Mouse (Mus musculus) intestine, embryonic 14.5 days (tissue): ENCODE measurements around the gene G0s2. TPM values are rescaled to one million over a fixed set of nuclear protein-coding genes. Genes with fewer than 3 reads are reported as not detected.
"Not testable (repeated sequence)": the region's sequence is repeated elsewhere in the genome, so short reads cannot be mapped to it uniquely, and the experiment has no call there.

ENCODE experiments used
- ATAC-seq: fragments of 200-750 bp; cut with Nextera tagmentation; replicated peaks from 2 replicates; pipeline ENCODE4 v1.8.0; 2017; ENCODE audit warnings: low read depth, moderate number of reproducible peaks, moderate TSS enrichment, moderate library complexity; ENCODE audit not compliant: low FRiP score, low TSS enrichment
- DNase-seq: peaks from one replicate; pipeline ENCODE4 v3.0.0-alpha.2; 2018; ENCODE audit warnings: low spot score
- H3K27ac ChIP-seq: fragments of 300-500 bp; sonication (generic); 2 replicates; pipeline ENCODE4 v1.5.1; 2014; ENCODE audit warnings: low read depth, mild to moderate bottlenecking, control low read depth
- H3K27me3 ChIP-seq: fragments of 300-500 bp; sonication (generic); replicated peaks from 2 replicates; pipeline ENCODE4 v1.6.1; 2014; ENCODE audit warnings: low read length, control low read depth; ENCODE audit not compliant: control insufficient read depth, insufficient read depth
- H3K36me3 ChIP-seq: fragments of 300-500 bp; sonication (generic); 2 replicates; pipeline ENCODE4 v1.6.1; 2014; ENCODE audit warnings: low read length, control low read depth; ENCODE audit not compliant: control insufficient read depth, insufficient read depth
- H3K4me1 ChIP-seq: fragments of 300-500 bp; sonication (generic); replicated peaks from 2 replicates; pipeline ENCODE4 v1.6.1; 2014; ENCODE audit warnings: low read length, control low read depth, mixed read lengths; ENCODE audit not compliant: control insufficient read depth, insufficient read depth
- H3K4me2 ChIP-seq: fragments of 300-500 bp; sonication (generic); 2 replicates; pipeline ENCODE4 v1.6.1; 2014; ENCODE audit warnings: low read length
- H3K4me3 ChIP-seq: fragments of 300-500 bp; sonication (generic); 2 replicates; pipeline ENCODE4 v1.5.1; 2014; ENCODE audit warnings: low read depth, low read length, control low read depth, mixed read lengths
- H3K9ac ChIP-seq: fragments of 300-500 bp; sonication (generic); 2 replicates; pipeline ENCODE4 v1.6.1; 2014; ENCODE audit warnings: mild to moderate bottlenecking, low read length
- H3K9me3 ChIP-seq: fragments of 300-500 bp; sonication (generic); 2 replicates; pipeline ENCODE4 v1.6.1; 2016; ENCODE audit warnings: low read length, control low read depth; ENCODE audit not compliant: control insufficient read depth
- WGBS: fragments of 180-500 bp; shearing (Covaris S2); extraction: QIAGEN DNeasy Blood & Tissue Kit; methylation state at CpG from one replicate; pipeline ENCODE4 v1.1.7; 2014; 5-methylcytosine and 5-hydroxymethylcytosine counted together
- polyA plus RNA-seq: library from polyadenylated mRNA; unstranded; fragments of >200 nt; fragmentation: Nextera tagmentation; extraction: Ambion mirVana; gene quantifications from 2 replicates; pipeline ENCODE4 v1.2.1, GENCODE M21; 2014

Gene G0s2
- polyA plus RNA-seq, 1 experiment from 2014 or later = 24.3 TPM

- no peak for ATAC-seq
- 83% methylated on average over 8 of the region's 8 CpGs for WGBS
- no peak overlapping the region for H3K9ac ChIP-seq
- H3K4me2 ChIP-seq = no peak overlapping the region
- no peaks in the 10 kb centered on the region for H3K27me3 ChIP-seq
- H3K27ac ChIP-seq = no peak overlapping the region
- no peaks in the 10 kb centered on the region for H3K9me3 ChIP-seq
- no peak for DNase-seq
- H3K4me1 ChIP-seq = 0 out of 2 replicates have a peak, but pooled peaks cover 12% of the 10 kb centered on the region
- no peaks in the 10 kb centered on the region for H3K36me3 ChIP-seq
- H3K4me3 ChIP-seq = no peak overlapping the region
Observed at GRCm38 (mm10) chr1:193263026-193263907, 9.8 kb downstream of the G0s2 start.

DNA sequence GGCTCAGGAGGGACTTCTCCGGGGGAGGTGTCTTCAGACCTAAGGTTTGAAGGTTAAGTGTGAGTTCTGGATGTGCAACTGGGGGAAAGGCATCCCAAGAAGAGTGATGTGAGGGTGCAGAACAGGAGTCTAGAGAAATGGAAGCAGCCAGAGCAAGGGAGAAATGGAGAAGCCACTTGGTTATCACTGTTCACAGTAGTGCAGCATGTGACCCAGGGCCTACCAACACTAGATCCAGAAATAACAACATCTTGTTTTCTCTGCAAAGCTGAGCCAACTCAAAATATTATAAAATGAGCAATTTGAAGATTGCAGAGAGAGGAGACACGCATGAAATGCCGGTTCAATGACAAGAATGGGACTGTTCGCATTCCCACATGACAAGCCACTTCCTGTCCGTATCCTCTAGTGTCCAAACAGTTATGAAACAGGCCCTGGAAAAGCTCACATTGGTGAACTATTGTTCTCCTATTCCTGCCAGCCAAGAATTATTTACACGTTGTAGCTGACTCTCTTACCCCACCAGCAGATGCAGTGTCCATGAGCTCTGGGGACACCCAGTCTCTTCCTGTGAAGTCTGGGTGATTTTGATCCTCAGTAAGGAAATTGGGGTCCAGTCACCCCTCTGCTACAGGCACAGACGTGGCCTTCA lies 11.0 kb downstream of the G0s2 start:
- Histone ChIP-seq H3K4me3 (no peak overlapping the region), H3K36me3 (no peaks in the 10 kb centered on the region), H3K9me3 (no peaks in the 10 kb centered on the region), H3K27me3 (no peaks in the 10 kb centered on the region), H3K9ac (no peak overlapping the region), H3K4me1 (0 out of 2 replicates have a peak, but pooled peaks cover 12% of the 10 kb centered on the region), H3K4me2 (no peak overlapping the region), H3K27ac (no peak overlapping the region)
- WGBS = 45% methylated on average over 7 of the region's 7 CpGs
- DNase-seq (no peak), ATAC-seq (no peak)

- Histone ChIP-seq H3K4me2 (no peak overlapping the region), H3K36me3 (no peaks in the 10 kb centered on the region), H3K27me3 (no peaks in the 10 kb centered on the region), H3K27ac (no peak overlapping the region), H3K4me3 (no peak overlapping the region), H3K9ac (no peak overlapping the region), H3K4me1 (0 out of 2 replicates have a peak, but pooled peaks cover 12% of the 10 kb centered on the region), H3K9me3 (no peaks in the 10 kb centered on the region)
- WGBS = 79% methylated on average over 9 of the region's 9 CpGs
- ATAC-seq (no peak), DNase-seq (no peak)
Observed at GRCm38 (mm10) chr1:193259559-193259958, 13.5 kb downstream of the G0s2 start.

- WGBS = 44% methylated on average over 5 of the region's 5 CpGs
- 0 out of 2 replicates have a peak, but pooled peaks cover under 1% of the 10 kb centered on the region for H3K4me1 ChIP-seq
- H3K27me3 ChIP-seq = no peaks in the 10 kb centered on the region
- 0 out of 2 replicates have a peak overlapping the region, but pooled peaks have one; percentile 23 for H3K27ac ChIP-seq
- H3K4me3 ChIP-seq = no peak overlapping the region
- no peak overlapping the region for H3K4me2 ChIP-seq
- no peaks in the 10 kb centered on the region for H3K9me3 ChIP-seq
- no peaks in the 10 kb centered on the region for H3K36me3 ChIP-seq
- ATAC-seq = no peak
- H3K9ac ChIP-seq = no peak overlapping the region
- DNase-seq = no peak
Observed at GRCm38 (mm10) chr1:193256621-193257098, 16.4 kb downstream of the G0s2 start.

- Histone ChIP-seq H3K36me3 (no peaks in the 10 kb centered on the region), H3K4me3 (no peak overlapping the region), H3K27ac (0 out of 2 replicates have a peak overlapping the region, but pooled peaks have one; percentile 23), H3K4me1 (no peaks in the 10 kb centered on the region), H3K9me3 (no peaks in the 10 kb centered on the region), H3K4me2 (no peak overlapping the region), H3K9ac (no peak overlapping the region), H3K27me3 (no peaks in the 10 kb centered on the region)
- DNase-seq (no peak), ATAC-seq (no peak)
Observed at GRCm38 (mm10) chr1:193256289-193256577, 16.8 kb downstream of the G0s2 start.

- Histone ChIP-seq H3K4me1 (no peaks in the 10 kb centered on the region), H3K27ac (no peak overlapping the region), H3K4me2 (no peak overlapping the region), H3K27me3 (no peaks in the 10 kb centered on the region), H3K9ac (no peak overlapping the region), H3K4me3 (no peak overlapping the region), H3K36me3 (no peaks in the 10 kb centered on the region), H3K9me3 (no peaks in the 10 kb centered on the region)
- 29% methylated on average over 3 of the region's 3 CpGs for WGBS
- DNase-seq (peak; percentile 79), ATAC-seq (no peak; the same call in 1 of the 2 replicates)
Observed at GRCm38 (mm10) chr1:193255488-193256288, 17.3 kb downstream of the G0s2 start.

- Histone ChIP-seq H3K4me2 (no peak overlapping the region), H3K4me1 (no peaks in the 10 kb centered on the region), H3K4me3 (no peak overlapping the region), H3K36me3 (no peaks in the 10 kb centered on the region), H3K27ac (no peak overlapping the region), H3K9me3 (no peaks in the 10 kb centered on the region), H3K27me3 (no peaks in the 10 kb centered on the region), H3K9ac (no peak overlapping the region)
- WGBS = 62% methylated on average over 8 of the region's 8 CpGs
- ATAC-seq (no peak), DNase-seq (no peak)
Observed at GRCm38 (mm10) chr1:193255032-193255431, 18.0 kb downstream of the G0s2 start.

DNA sequence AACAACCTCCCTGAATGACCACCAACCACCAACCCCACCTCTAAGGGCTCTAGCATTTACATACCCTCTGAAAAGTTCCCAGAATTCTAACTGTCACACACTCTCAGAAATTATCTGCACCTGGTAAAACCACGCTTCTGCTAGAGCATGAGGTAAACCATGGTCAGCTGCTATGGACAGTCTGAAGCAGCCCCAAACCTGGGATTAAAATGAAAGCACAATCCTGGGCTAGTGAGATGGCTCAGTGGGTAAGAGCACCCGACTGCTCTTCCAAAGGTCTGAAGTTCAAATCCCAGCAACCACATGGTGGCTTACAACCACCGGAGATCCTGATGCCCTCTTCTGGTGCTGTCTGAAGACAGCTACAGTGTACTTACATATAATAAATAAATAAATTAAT lies 19.1 kb downstream of the G0s2 start:
- DNase-seq, H3K4me3 ChIP-seq, H3K27me3 ChIP-seq, ATAC-seq, H3K36me3 ChIP-seq, H3K9me3 ChIP-seq, H3K27ac ChIP-seq, H3K4me1 ChIP-seq, H3K9ac ChIP-seq, H3K4me2 ChIP-seq: not testable (repeated sequence)
- WGBS = 75% methylated on average over 3 of the region's 3 CpGs
